Mouse (Mus musculus): ENCODE results near the gene Sfxn2. TPM values are rescaled to one million over a fixed set of nuclear protein-coding genes. Genes with fewer than 3 reads are reported as not detected.
A peak's percentile ranks its signal among the peaks of the same experiment; 100 is the strongest.

The Sfxn2 gene
- total and polyA plus RNA-seq, 2 experiments from 2014 or later, result 6.0 to 9.8 TPM

DNA sequence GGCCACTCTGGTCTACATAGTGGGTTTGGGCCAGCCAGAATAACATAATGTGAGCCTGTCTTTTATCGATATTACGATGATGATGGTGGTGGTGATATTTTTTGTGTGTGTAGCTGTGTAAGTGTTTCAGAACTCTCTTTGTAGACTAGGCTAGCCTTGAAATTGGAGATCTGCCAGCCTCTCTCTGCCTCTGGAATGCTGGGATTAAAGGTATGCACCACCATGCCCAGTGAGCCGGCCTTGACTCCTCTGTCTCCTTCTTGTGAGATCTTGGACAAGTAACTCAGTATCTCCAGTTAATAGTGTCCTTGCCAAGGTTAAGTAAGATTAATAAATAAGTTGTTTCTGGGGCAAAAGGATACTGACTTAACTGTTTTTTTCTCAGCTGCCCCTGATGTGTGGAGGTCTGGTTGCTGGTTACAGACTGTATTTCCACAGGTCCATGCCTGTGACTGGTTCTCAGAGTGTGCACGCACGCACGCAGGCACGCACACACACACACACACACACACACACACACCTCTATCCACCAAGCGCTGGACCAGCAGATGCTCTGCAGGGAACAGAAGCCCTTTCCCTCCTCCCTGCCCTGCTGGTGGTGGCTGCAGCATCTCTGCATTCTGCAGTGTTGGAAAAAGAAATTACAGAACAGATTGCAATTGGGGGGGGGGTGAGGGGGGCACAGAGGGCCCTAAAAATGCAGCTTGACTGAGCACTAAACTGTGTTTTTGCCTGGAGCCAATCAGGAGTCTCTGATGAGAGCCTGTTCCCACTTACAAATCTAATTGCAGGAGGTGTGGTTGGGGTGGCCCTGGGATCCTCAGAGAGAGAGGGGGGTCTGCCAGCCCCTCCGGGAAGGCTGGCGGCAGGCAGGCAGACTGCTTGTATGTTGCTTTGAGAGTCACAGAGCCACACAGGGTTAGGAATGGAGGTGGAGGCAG is 47.2 kb upstream of the Sfxn2 start:
- TF ChIP-seq CTCF (IDR thresholded peaks at IDR 0.05), result no peak
- no peaks in the 10 kb centered on the region for H3K27me3 ChIP-seq (ENCODE audit: insufficient read depth, low read length)
- no peak overlapping the region for H3K4me2 ChIP-seq (ENCODE audit: low read depth, low read length, poor library complexity, severe bottlenecking)
- H3K9ac ChIP-seq (replicated peaks; ENCODE audit: low read length, poor library complexity, severe bottlenecking), result no peak overlapping the region
- peaks cover 42% of the 10 kb centered on the region for H3K4me1 ChIP-seq (ENCODE audit: insufficient read depth, low read length)
- DNase-seq (ENCODE audit: low spot score), result no peak
- H3K9me3 ChIP-seq (ENCODE audit: low read length), result no peaks in the 10 kb centered on the region
- H3K4me3 ChIP-seq (ENCODE audit: low read depth, low read length), result no peak overlapping the region
- no peak for ATAC-seq (ENCODE audit: low FRiP score)
- no peak overlapping the region for H3K27ac ChIP-seq (ENCODE audit: low read depth, low read length)
- 39% methylated on average over 10 of the region's 10 CpGs for WGBS
- H3K36me3 ChIP-seq (ENCODE audit: insufficient read depth, low read length), result no peaks in the 10 kb centered on the region

GRCm38 (mm10) chr19:46527632-46528528 is 45.3 kb upstream of the Sfxn2 start:
- TF ChIP-seq CTCF (IDR thresholded peaks at IDR 0.05), result no peak
- peak overlapping the region; percentile 47 for H3K4me2 ChIP-seq (ENCODE audit: low read depth, low read length, poor library complexity, severe bottlenecking)
- no peaks in the 10 kb centered on the region for H3K27me3 ChIP-seq (ENCODE audit: insufficient read depth, low read length)
- H3K27ac ChIP-seq (ENCODE audit: low read depth, low read length), result peak overlapping the region; percentile 68
- WGBS, result 8% methylated on average over 17 of the region's 17 CpGs
- H3K4me1 ChIP-seq (ENCODE audit: insufficient read depth, low read length), result peaks cover 58% of the 10 kb centered on the region
- ATAC-seq (ENCODE audit: low FRiP score) (no peak), DNase-seq (ENCODE audit: low spot score) (no peak)
- no peaks in the 10 kb centered on the region for H3K9me3 ChIP-seq (ENCODE audit: low read length)
- H3K36me3 ChIP-seq (ENCODE audit: insufficient read depth, low read length), result no peaks in the 10 kb centered on the region
- H3K9ac ChIP-seq (replicated peaks; ENCODE audit: low read length, poor library complexity, severe bottlenecking), result no peak overlapping the region
- H3K4me3 ChIP-seq (ENCODE audit: low read depth, low read length), result peak overlapping the region; percentile 10; the same call in 1 of the 2 replicates

DNA sequence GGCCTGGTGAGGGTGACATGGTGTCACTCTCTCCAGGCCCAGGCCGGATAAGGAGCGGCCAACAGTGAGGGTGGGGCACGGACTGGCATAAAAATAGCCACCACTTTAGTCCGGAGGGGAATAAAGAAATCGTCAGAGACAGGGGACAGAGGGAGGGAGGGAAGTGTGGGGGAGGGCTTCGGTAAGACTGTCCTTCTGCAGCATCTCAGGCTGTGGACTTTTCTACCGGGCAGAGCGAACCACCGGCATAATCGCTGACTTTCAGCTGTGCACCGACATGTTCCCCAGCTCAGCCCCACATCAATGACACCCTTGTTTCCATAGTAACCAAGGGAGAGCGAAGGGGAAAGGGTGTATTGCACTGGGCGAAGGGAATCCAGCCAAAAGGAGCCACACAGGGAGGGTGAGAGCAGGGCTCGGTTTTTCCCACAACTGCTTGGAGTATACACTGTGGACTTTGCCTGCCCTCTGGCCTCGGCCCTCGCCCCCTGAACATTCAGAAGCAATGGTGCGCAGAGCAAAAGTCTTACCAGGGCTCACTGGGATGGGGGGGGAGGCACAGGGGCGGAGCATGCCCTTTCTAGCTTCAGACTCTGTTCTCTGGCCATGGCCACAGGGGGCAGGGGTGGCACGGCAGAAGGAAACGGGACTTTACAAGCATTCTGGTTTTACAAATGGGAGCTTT is 44.5 kb upstream of the Sfxn2 start:
- Histone ChIP-seq H3K4me2 (ENCODE audit: low read depth, low read length, poor library complexity, severe bottlenecking) (peak overlapping the region; percentile 47), H3K9me3 (ENCODE audit: low read length) (no peaks in the 10 kb centered on the region), H3K36me3 (ENCODE audit: insufficient read depth, low read length) (no peaks in the 10 kb centered on the region), H3K27ac (ENCODE audit: low read depth, low read length) (peak overlapping the region; percentile 68), H3K9ac (replicated peaks; ENCODE audit: low read length, poor library complexity, severe bottlenecking) (peak overlapping the region; percentile 30; the same call in 1 of the 2 replicates), H3K4me3 (ENCODE audit: low read depth, low read length) (peak overlapping the region; percentile 10; the same call in 1 of the 2 replicates), H3K4me1 (ENCODE audit: insufficient read depth, low read length) (peaks cover 54% of the 10 kb centered on the region), H3K27me3 (ENCODE audit: insufficient read depth, low read length) (no peaks in the 10 kb centered on the region)
- ATAC-seq (ENCODE audit: low FRiP score) (peak; percentile 62), DNase-seq (ENCODE audit: low spot score) (peak; percentile 83)
- WGBS, result under 1% methylated on average over 20 of the region's 20 CpGs
- TF ChIP-seq CTCF (IDR thresholded peaks at IDR 0.05), result peak; percentile 51

- Histone ChIP-seq H3K9me3 (ENCODE audit: low read length) (no peaks in the 10 kb centered on the region), H3K9ac (replicated peaks; ENCODE audit: low read length, poor library complexity, severe bottlenecking) (peak overlapping the region; percentile 30; the same call in 1 of the 2 replicates), H3K27ac (ENCODE audit: low read depth, low read length) (peak overlapping the region; percentile 68), H3K4me3 (ENCODE audit: low read depth, low read length) (no peak overlapping the region), H3K27me3 (ENCODE audit: insufficient read depth, low read length) (no peaks in the 10 kb centered on the region), H3K4me2 (ENCODE audit: low read depth, low read length, poor library complexity, severe bottlenecking) (peak overlapping the region; percentile 47), H3K36me3 (ENCODE audit: insufficient read depth, low read length) (no peaks in the 10 kb centered on the region), H3K4me1 (ENCODE audit: insufficient read depth, low read length) (peaks cover 48% of the 10 kb centered on the region)
- ATAC-seq (ENCODE audit: low FRiP score) (peak; percentile 13; the same call in 1 of the 2 replicates), DNase-seq (ENCODE audit: low spot score) (peak; percentile 51)
- no peak for TF ChIP-seq CTCF (IDR thresholded peaks at IDR 0.05)
- 11% methylated on average over 12 of the region's 13 CpGs for whole genome bisulfite sequencing
These were observed 43.3 kb upstream of the Sfxn2 start for GRCm38 (mm10) chr19:46529601-46530448.

All from midbrain, postnatal 0 days (tissue).